ENCODE assay signal across 25 mouse cellular contexts in the genomic region with DNA sequence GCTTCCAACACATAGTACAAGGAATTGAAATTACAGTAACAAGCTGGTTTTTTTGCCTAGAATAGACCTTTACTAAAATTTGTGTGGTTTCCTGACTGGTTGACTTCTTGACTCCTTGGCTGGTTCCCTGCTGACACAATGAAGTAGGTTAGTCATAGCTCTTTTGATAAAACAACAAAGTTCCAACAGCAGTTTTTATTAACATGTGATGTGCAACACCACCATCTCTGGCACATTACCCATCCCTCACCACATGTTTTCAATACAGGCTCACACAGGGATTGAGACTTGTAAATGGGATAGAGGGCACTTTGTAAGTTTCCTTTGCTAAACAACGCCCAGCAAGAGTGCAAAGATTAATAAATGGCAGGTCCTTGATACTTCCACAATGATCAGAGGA.
"Had no signal": no experiment of that assay in that cellular context is flagged by ENCODE, and none has a peak within 500 bp of the region (broad histone marks: within the 10 kb centered on the region; RNA-seq: fewer than 3 reads in every experiment).

No protein-coding gene starts in this region.

- H3K27ac ChIP-seq: embryonic facial prominence, embryonic 10.5 days; embryonic facial prominence, embryonic 12.5 days; embryonic facial prominence, embryonic 13.5 days; embryonic facial prominence, embryonic 15.5 days; forebrain, embryonic 10.5 days; forebrain, embryonic 12.5 days; forebrain, embryonic 13.5 days; forebrain, embryonic 15.5 days; gastrocnemius, adult 2 months; heart, adult 2 months; heart, embryonic 10.5 days; heart, embryonic 13.5 days had no signal

- H3K27me3 ChIP-seq: embryonic facial prominence, embryonic 12.5 days; embryonic facial prominence, embryonic 13.5 days; embryonic facial prominence, embryonic 15.5 days; forebrain, embryonic 12.5 days; forebrain, embryonic 13.5 days; forebrain, embryonic 15.5 days; heart, embryonic 12.5 days; heart, embryonic 13.5 days had no signal

- H3K4me3 ChIP-seq: embryonic facial prominence, embryonic 10.5 days; embryonic facial prominence, embryonic 12.5 days; embryonic facial prominence, embryonic 13.5 days; embryonic facial prominence, embryonic 15.5 days; erythroblast, embryonic 14.5 days; forebrain, embryonic 10.5 days; forebrain, embryonic 12.5 days; forebrain, embryonic 13.5 days; forebrain, embryonic 15.5 days; gastrocnemius, adult 2 months; heart, adult 2 months; heart, embryonic 10.5 days; heart, embryonic 12.5 days; heart, embryonic 13.5 days had no signal

- H3K4me1 ChIP-seq: embryonic facial prominence, embryonic 10.5 days; embryonic facial prominence, embryonic 12.5 days; embryonic facial prominence, embryonic 13.5 days; embryonic facial prominence, embryonic 15.5 days; forebrain, embryonic 10.5 days; forebrain, embryonic 12.5 days; forebrain, embryonic 13.5 days; forebrain, embryonic 15.5 days; heart, embryonic 10.5 days; heart, embryonic 12.5 days; heart, embryonic 13.5 days had no signal

- DNase-seq: cerebellum, postnatal 14 days; cerebellum, postnatal 25 days; cerebellum, postnatal 36 days; embryo, embryonic 11 days; forebrain, postnatal 0 days; gastrocnemius, adult 2 months; gastrocnemius, postnatal 10 days; gastrocnemius, postnatal 14 days; gastrocnemius, postnatal 25 days; gastrocnemius, postnatal 36 days; heart, adult 11 months; heart, adult 18-20 months; heart, adult 2 months had no signal
